Mouse (Mus musculus): ENCODE measurements around the gene Tmie.
"Not testable (repeated sequence)": the region's sequence is repeated elsewhere in the genome, so short reads cannot be mapped to it uniquely, and the experiment has no call there.

Gene Tmie

DNA sequence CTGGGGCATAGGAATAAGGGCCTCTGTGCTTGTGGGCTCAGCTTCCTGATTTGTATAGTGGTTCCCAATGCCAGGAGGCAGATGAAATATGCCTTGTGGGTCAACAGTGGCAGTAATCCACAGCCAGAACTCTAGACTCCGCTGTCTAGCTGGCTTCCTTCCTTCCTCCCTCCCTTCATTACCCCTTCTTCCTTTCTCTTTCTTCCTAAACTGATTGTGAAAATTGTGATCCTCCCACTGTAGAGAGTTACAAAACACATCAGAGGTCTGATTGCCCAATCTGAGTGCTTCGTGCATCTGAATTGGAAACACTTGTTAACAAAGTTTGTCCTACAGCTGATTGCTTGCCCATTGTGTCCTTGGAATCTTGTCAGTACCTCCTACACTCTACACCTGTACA lies 38.5 kb downstream of the Tmie start:
- in situ Hi-C loops (cut with MboI; ENCODE audit: low sequenced_read_pairs) = no loop called here

DNA sequence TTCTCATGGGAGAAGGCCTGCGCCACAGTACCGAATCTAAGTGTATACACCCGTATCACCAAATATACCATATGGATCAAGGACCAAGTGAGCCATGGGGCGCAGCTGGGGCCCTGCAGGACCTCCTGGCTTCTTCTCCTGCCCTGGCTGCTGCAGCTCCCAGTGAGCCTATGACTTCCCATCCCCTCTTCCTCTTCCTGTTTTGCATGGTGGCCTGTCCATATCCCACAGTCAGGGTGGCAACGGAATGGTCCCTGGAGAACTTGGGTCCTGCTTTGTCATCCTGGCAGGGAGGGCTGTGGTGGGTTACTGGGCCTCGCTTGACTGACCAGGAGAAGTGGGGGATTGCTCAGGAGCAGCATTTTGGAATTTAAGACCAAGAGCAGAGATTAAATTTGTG lies 39.0 kb downstream of the Tmie start:
- in situ Hi-C loops (cut with MboI; ENCODE audit: low sequenced_read_pairs) = no loop called here

DNA sequence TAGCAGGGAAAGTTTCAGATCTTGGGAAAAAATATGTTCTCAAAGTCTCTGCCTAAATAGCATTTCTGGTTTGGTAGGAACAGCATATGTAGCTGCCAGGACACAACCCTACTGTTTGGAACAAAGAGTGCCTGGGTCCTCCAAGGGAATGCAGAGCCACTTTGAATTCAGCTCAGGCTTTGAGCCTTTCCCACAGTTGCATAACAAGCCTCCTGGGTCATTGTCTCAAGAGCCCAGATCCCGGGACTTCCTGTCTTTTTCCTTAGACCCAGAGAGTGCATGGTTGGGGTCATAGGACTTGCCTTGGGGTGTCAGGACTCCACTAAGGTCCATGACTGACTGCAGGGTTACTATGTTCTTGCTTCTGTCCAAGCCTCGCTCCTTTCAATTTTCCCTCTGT lies 43.8 kb downstream of the Tmie start:
- in situ Hi-C loops (cut with MboI; ENCODE audit: low sequenced_read_pairs) = no loop called here

DNA sequence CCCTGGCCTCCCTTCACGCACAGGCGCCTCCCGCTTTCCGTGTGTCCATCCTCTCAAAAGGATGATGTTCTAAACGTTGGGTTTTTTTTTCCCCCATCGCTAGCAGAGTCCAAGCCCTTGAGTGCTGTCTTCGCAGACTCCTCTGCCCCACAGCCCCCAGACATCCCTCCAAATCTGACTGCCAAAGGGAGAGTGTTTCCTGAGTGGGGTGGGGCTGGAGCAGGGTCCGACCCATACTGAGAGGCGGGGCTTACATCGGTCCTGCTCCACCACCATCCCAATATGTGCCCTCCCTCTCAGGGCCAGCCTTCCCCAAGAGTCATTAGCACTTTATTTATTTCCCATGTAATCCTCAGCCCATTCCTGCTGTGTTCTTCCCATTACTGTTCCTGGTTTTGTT lies 45.0 kb downstream of the Tmie start:
- in situ Hi-C loops (cut with MboI; ENCODE audit: low sequenced_read_pairs) = no loop called here

DNA sequence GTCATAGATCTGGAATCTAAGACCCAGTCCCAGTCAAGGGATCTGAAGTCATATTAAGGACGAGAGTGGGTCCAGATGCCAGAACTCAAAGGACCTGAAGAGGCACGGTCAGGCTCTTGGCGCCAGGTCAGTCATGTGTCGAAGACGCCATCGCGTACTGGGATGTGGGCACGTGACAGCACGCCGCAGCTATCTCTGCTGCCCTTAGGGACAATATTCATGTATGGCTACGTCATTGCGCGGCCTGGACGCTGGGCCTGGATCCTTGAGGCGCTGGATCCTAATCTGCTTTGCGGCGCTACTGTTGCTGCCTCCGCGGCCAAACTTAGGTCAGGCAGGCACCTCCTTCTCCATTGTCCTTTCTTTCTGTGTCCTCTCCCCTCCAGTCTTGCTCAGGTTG lies 45.5 kb downstream of the Tmie start, which contains the start of gene Prss45:
Gene Prss45 (plus strand): TSS at position 178 of the 400 bp plus-strand sequence.
- in situ Hi-C loops (cut with MboI; ENCODE audit: low sequenced_read_pairs) = no loop called here

DNA sequence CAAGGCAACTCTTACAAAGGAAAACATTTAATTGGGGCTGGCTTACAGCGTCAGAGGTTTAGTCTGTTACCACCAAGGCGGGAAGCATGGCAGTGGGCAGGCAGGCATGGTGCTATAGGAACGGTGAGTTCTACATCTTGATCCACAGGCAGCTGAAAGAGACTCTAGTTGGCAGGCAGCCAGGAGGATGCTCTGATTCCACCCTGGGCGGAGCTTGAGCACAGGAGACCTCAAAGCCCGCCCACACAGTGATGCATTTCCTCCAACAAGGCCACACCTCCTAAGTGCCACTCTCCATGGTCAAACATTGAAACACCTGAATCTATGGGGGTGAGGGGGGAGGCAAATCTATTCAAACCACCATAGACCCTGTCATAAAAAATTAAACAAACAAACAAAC lies 46.9 kb downstream of the Tmie start:
- in situ Hi-C loops (cut with MboI; ENCODE audit: low sequenced_read_pairs) = no loop called here

DNA sequence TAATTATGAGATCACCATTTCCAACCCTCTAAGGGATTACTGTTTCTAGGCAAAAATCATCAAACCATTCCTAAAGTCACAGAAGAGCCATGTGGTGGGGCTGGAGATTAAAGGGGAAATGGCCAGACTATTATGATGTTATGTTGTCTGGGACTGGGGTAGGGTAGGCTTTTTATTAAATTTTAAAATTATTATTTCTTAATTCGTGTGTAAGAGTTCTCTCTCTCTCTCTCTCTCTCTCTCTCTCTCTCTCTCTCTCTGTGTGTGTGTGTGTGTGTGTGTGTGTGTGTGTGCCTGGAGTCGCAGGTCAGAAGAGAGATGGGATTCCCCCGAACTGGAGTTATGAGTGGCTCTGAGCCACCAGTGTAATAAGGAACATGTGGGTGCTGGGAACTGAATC lies 53.5 kb downstream of the Tmie start, which contains the start of gene Prss43:
Gene Prss43 (plus strand): TSS at position 301 of the 400 bp plus-strand sequence.
- in situ Hi-C loops (cut with MboI; ENCODE audit: low sequenced_read_pairs) = no loop called here

DNA sequence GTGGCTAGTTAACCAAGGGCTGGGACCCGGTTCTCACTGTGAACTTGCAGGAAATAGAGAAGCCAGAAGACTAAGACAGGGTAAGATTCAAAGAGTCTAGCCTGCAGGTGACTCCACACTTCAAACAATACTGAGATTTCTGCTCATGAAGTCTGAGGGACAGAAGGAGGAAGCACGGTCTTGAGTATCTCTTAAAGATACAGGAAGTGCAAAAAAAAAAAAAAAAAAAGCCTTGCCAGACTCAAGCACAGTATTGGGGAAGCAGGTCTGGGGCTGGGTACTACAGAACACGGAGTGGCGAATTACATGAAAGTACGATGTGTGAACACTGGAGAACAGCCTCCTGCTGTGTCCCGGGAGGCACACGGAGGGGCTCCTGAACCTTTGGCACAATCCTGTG lies 54.1 kb downstream of the Tmie start:
- in situ Hi-C loops (cut with MboI; ENCODE audit: low sequenced_read_pairs) = no loop called here

DNA sequence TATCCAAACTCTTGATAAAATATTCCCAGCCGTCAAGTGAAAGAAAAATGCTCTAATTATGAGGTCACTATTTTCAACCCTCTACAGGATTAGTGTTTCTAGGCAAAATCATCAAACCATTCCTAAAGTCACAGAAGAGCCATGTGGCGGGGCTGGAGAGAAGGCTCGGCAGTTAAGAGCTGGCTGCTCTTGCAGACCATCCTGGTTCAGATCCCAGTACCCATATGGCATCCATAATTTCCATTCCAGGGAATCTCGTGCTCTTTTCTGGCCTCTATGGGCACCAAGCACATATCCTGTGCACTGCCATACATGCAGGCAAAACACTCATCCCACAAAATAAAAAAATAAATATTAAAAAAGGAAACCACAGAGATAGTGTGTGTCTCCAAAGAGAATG lies 54.5 kb downstream of the Tmie start:
- in situ Hi-C loops (cut with MboI; ENCODE audit: low sequenced_read_pairs) = no loop called here

DNA sequence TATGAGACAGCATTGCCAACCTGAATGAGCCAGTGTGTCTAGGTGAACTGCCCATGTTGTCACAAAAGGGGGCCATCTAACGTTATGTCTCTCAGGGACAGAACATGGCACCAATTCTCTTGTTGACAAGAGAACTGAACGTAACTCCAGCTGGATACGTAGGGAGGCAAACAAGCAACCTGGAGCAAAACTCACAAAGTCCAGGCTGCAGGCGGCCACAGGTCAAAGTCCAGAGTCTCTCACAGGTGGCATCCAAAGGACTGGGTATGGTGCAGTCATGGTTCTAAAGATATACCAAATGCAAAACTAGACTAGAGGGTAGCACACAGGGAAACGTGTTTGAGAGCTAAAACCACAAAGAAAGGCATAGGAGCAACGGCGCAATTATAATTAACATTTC lies 58.5 kb downstream of the Tmie start:
- in situ Hi-C loops (cut with MboI; ENCODE audit: low sequenced_read_pairs) = no loop called here

DNA sequence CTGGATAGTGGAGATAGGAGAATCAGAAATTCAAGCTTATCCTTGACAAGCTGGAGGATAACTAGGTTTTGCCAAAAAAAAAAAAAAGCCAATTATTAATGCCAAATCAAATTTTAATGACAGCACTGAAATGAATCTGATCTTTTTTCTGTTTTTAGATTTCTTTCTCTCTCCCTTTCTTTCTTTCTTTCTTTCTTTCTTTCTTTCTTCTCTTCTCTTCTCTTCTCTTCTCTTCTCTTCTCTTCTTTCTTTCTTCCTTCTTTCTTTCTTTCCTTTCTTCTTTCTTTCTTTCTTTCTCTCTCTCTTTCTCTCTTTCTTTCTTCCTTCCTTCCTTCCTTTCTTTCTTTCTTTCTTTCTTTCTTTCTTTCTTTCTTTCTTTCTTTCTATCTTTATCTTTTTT lies 59.4 kb downstream of the Tmie start:
- in situ Hi-C loops (cut with MboI; ENCODE audit: low sequenced_read_pairs) = not testable (repeated sequence)
